Mouse (Mus musculus): Measurements from ENCODE around the gene Trrap. TPM values are rescaled to one million over a fixed set of nuclear protein-coding genes. Genes with fewer than 3 reads are reported as not detected.
"Not testable (repeated sequence)": the region's sequence is repeated elsewhere in the genome, so short reads cannot be mapped to it uniquely, and the experiment has no call there.

Gene Trrap
- total RNA-seq (2021) = 100 to 1,000 TPM; 156 TPM
- long read RNA-seq, partial matches to known transcripts = 36 of 45 reads
- long read RNA-seq, other reads (novel, unspliced or antisense) = 6 of 45 reads

- DNase-seq (ENCODE audit: low spot score in 2 of 2) = not testable (repeated sequence)
Measured at GRCm38 (mm10) chr5:144767106-144767798, at the start of gene Trrap. Gene Trrap (plus strand): TSS chr5:144767732.

- peak in 1 of 2 experiments; percentile 57 for DNase-seq (ENCODE audit: low spot score in 2 of 2)
Measured at GRCm38 (mm10) chr5:144719781-144720180, 47.8 kb upstream of the Trrap start.

- no peak for DNase-seq (ENCODE audit: low spot score in 2 of 2)
Measured at GRCm38 (mm10) chr5:144720281-144720680, 47.3 kb upstream of the Trrap start.

- no peak for DNase-seq (ENCODE audit: low spot score in 2 of 2)
Measured at GRCm38 (mm10) chr5:144724926-144725325, 42.6 kb upstream of the Trrap start.

DNA sequence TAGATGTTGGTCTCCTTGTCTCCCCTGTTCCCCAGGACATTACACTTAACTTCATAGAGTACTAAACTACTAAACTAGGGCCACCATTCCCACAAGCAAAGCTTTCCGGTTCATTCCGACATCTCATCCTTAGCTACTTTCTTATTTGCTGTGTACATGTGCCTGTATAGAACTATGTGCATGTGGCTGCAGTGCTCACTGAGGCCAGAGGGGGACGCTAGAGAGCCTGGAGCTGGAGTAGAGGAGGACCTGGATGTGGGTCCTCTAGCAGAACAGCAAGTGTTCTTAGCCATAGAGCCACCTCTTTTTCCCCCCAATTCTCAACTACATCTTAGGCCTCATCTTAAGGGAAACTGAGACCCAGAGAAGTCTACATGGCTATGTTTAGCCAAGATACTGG, 42.0 kb upstream of the Trrap start:
- no peak for DNase-seq (ENCODE audit: low spot score in 2 of 2)

DNA sequence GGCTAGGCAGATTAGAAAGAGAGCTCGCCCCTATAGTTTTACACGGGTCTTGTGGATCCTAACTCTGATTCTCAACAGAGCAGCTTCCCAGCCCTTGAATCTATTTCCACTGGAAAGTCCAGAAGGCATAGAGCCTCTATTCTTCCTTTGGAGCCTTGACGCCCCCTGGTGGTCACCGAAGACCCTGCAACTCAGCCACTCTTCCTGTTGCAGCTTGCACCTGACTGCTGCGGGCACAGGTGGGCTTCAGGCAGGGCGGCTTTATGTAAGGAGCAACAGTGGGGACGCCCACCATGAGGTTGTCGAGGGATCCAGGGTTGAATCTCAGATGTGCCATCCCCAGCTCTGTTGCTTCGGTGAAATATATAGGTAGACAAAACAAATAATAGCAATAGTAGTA, 40.4 kb upstream of the Trrap start:
- peak; percentile 58 to 83 for DNase-seq (ENCODE audit: low spot score in 2 of 2)

DNA sequence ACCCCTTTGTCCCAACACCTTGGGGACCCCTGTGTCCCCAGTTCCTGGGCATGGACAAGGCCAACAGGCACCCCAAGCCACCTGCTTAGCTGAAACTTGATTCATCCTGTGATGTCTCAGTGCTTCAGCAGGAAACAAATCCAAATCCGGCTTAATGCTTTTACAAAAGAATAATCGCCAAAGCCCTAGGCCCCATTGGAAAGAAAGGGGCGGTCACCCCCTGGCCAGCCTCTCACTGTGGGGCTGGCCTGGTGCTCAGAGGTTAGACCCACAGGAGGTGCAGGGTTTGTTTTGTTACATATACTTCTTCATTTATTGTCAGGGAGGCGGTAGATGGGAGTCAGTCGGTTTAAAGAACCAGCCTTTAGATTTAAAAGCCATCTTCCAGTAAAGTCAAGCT, 39.3 kb upstream of the Trrap start:
- no peak for DNase-seq (ENCODE audit: low spot score in 2 of 2)

GRCm38 (mm10) chr5:144729216-144729615, 38.3 kb upstream of the Trrap start:
- DNase-seq (ENCODE audit: low spot score in 2 of 2) = no peak

DNA sequence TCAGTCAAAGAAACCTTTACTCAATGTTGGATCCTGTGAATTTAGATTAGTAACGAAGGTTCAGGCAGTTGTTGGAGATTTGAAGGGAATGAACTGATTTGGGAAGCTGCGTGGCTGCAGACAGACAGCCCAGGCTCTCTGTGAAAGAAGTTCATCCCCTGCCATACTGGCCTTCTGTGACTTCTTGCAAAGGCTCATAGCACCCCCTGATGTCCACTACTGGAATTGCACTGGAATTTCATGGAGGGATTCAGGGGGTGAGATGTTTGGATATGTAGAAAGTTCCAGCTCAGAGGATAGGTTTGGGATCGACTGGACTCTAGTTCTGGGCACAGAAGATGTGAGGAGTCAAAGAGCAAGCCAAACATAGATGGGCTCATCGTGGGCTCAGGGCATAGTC, 33.6 kb upstream of the Trrap start:
- peak; percentile 59 to 79 for DNase-seq (ENCODE audit: low spot score in 2 of 2)

- peak; percentile 56 to 84 for DNase-seq (ENCODE audit: low spot score in 2 of 2)
Measured at GRCm38 (mm10) chr5:144734949-144735348, 32.6 kb upstream of the Trrap start.

DNA sequence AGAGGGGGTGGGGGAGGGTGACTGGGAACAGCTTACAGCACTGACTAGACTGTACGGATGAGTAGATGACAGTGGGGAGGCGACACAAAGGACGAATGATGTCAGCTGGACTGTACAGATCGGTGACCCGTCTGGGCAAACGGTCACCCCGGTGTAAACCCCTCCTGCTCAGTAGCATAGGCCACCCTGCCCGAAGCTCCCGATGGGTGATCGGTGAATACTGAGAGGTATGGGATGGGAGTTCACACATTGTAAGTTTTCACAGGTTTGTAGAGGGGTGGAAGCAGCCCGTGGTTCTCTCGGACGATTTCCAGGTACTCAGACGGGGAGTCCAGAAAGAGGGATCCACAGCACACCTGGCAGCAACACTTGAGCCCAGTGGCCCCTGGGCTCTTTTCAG, 30.4 kb upstream of the Trrap start:
- DNase-seq (ENCODE audit: low spot score in 2 of 2) = no peak

- no peak for DNase-seq (ENCODE audit: low spot score in 2 of 2)
Measured at GRCm38 (mm10) chr5:144752432-144752831, 15.1 kb upstream of the Trrap start.

DNA sequence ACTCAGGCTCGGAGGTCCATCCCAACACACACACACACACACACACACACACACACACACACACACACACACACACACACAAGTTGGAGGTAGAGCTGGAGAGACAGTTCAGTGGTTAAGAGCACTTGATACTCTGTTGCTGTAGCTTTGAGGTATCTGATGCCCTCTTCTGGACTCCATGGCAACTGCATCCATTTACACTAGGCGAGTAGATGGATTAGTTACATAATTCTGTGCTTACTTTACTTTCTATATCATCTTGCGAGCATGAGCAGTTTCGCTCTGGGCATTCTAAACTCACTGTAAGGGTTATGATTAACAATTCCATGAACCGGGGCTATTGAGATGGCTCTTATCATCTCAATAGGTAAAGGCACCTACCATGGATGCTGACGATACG, 14.5 kb upstream of the Trrap start:
- DNase-seq (ENCODE audit: low spot score in 2 of 2) = peak; percentile 64 to 92

- no peak for DNase-seq (ENCODE audit: low spot score in 2 of 2)
Measured at GRCm38 (mm10) chr5:144755191-144755590, 12.3 kb upstream of the Trrap start.

- no peak for DNase-seq (ENCODE audit: low spot score in 2 of 2)
Measured at GRCm38 (mm10) chr5:144757402-144757801, 10.1 kb upstream of the Trrap start.

DNA sequence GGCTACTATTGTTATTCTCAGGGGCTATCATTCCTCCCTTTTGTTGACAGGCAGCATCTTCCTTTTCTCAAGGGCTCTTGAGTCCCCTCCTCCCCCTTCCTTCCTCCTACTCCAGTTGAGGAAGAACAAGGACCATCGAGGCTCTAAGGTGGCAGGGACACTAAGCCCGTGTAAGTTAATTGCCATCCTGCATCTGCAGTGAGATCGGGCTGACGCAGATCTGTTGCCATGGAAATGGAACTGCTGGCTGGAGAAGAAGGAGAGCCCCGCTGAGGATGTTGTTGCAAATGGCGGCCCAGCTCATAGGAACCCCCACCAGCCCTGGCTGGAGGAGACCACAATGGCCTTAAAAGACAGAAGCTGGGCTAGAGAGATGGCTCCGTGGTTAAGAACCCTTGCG, 9.1 kb upstream of the Trrap start:
- DNase-seq (ENCODE audit: low spot score in 2 of 2) = peak; percentile 37 to 47

- peak; percentile 80 to 88 for DNase-seq (ENCODE audit: low spot score in 2 of 2)
Measured at GRCm38 (mm10) chr5:144761161-144761868, 6.2 kb upstream of the Trrap start, which contains the start of gene Tmem130. Gene Tmem130 (minus strand): TSS chr5:144761818.

DNA sequence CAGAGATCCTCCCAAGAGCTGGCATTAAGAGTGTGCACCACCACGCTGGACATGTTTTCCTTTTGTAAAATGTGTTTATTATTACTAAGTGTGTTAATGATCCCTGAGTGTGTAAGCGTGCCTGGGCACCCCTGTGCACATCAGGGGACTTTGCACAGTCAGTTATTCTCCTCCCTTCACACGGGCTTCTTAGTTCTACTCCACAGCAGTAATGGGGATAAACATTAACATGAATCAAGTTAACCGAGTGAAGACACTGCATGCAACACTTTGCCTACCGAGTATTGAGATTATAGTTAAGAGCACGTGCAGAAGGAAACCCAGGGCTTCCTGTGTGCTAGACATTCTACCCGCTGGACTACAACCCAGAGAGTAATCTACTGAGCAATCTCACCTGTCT, 1.5 kb upstream of the Trrap start:
- DNase-seq (ENCODE audit: low spot score in 2 of 2) = no peak

DNA sequence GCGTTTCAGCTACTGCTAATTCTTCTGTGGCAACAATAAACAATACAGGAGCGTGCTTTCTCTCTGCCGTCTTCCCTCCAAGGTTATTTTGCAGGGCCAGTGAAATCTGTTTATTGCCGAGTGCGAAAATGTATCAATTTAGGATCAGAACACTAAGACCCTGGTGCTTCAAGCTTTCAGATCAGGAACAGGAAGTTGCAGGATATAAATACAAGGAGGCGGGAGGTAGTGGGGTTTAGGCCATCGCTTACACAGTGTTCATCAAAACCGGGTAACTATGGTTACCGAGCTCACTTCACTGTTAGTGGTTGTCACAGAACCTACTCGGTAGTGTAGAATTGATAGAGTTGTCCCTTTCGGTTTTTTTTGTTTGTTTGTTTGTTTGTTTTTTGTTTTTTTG, 886 bp upstream of the Trrap start:
- peak in 1 of 2 experiments; percentile 49 for DNase-seq (ENCODE audit: low spot score in 2 of 2)

- DNase-seq (ENCODE audit: low spot score in 2 of 2) = peak; percentile 87 to 91
Measured at GRCm38 (mm10) chr5:144767911-144768841, 644 bp downstream of the Trrap start.

DNA sequence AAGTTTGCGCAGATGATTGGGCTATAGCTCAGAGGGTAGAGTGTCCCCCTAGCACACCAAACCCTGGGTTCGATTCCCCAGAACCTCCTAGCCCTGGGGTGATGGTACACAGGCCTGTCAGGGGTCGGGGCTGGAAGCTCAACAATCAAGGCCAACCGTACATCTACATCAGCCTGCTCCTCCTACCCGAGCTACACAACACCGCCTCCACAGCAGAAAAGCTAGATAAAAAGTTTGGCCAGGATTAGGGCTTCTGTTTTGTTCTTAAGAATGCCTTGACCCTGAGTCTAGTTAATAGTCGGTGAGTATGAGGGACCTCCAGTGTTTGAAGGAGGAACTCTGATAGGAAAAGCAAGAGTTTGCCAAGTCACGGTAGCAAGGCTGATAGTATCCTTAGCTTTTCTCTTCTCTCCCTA, 1.5 kb downstream of the Trrap start:
- DNase-seq (ENCODE audit: low spot score in 2 of 2) = no peak

Data from layer of hippocampus, adult 18-20 months (tissue).